Mouse (Mus musculus): ENCODE data around the gene Apoc3.

Apoc3 gene

DNA sequence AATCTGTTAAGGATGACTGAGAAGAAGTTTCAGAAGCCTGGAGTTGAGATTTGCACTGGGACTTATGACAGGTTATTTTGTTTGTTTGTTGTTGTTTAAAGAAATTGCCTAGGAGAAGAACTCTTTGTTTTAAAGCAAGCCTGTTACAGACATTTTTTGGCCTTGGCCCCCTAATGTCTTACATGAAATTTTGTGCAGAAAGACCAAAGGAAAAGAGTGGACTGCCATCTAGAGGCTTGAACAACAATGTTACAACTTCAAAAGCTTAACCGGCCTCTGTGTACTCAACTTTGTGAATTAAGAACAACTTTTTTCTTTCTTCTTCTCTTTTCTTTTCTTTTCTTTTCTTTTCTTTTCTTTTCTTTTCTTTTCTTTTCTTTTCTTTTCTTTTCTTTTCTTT lies 43.8 kb downstream of the Apoc3 start:
- peak; percentile 49 for DNase-seq

DNA sequence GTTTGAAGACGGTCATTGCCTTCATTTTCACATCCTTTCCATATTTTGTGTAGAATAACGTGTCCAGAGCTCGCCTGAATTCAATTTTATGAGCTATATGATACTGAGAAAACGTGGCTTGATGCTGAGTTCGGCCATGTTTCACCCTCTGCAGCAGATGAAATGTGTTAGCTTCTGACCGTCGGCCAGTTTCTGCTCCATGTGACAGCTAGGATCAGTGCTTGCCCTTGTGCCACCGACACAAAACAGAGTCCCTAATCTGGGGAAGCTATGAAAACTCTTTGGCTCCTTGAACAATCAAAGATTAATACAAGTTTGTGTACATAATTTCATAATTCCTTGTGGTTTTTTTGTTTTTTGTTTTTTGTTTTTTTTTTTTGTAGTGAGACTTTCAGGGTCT lies 44.2 kb downstream of the Apoc3 start:
- DNase-seq: no peak

DNA sequence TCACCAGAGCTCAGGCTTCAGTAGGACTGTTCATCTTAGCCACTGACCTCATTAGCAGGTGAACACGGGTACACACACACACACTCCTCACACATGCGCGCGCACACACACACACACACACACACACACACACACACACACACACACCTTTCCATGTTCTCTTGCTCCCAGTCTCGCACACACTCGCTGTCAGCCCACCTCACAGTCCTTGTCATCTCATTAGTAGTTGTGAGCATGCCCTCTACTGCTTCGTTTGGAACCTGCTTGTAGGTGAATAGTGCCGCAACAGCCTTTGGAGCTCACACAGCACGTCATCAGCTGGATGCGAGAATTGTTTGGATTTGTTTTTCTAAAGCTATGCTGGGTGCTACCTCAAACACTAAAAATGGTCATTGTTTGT lies 46.1 kb downstream of the Apoc3 start:
- no peak for DNase-seq

DNA sequence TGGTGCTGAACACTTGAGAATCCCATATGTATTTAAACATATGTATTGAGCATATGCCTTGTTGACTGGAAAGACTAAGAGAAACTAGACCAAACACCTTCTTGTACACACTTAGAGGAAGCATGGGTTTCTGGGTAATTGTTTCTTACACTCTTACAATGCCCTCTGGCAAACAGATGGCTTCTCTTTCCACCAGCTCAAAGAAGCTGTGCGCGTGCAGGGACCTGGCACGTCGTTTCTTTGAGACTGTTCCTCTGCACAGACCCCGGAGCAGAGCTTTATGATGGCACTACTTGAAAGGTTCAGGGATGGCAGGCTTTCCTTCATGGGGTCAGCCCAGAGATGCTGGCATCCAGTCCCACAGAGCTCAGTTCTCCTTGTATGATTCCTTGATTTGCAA lies 46.5 kb downstream of the Apoc3 start:
- no peak for DNase-seq

DNA sequence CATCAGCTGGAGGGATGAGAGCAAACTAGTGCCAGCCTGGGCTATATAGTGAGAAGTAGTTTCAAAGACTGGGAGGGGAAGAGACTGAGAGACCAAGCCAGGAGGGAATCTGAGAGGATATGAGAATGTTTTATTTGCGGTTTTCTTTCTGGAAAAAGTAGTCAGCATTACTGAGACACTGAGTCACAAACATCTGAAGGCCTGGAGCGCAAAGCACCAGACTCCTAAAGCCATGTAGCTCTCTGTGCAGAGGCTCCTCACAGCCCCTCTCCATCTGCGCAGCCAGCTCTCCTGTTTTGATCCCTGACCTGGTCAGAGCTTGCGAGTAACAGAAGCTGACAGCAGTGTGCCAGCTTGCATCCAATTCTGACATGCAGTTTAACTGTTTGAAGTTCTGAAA lies 47.1 kb downstream of the Apoc3 start:
- DNase-seq: no peak

DNA sequence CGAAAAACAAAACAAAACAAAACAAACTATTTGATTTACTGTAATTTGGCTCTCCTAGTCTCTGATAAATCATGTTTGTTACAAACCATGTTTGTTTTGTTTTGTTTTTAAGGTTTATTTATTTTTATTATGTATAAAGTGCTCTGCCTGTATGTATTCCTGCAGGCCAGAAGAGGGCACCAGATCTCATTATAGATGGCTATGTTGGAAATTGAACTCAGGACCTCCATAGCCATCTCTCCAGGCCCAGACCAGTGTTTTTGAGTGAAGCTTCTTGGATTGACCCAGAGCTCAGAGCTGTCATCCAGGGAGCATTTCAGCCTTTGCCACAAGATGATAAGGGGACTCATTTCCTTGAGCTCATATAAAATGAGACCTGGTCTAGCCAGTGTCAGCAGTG lies 49.0 kb downstream of the Apoc3 start:
- no peak for DNase-seq

DNA sequence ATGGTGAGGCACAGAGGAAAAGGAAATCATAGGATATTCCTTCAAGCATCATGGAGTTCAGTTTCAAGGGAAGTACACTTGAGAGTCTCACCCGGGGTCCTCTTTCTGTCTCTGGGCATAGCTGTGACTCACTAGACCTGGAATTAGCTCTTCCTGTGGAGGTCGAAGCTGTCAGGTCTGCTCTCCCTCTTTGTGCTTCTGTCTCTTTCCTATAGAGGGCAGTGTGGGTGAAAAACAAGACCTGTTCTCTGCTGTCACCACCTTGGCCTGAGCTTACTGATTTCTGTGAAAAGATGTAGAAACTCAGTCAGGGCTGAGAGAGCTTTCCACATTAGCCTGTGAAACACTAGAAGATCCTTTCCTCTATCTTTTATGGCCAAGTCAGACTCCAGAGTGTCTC lies 50.2 kb downstream of the Apoc3 start:
- peak; percentile 71 for DNase-seq

DNA sequence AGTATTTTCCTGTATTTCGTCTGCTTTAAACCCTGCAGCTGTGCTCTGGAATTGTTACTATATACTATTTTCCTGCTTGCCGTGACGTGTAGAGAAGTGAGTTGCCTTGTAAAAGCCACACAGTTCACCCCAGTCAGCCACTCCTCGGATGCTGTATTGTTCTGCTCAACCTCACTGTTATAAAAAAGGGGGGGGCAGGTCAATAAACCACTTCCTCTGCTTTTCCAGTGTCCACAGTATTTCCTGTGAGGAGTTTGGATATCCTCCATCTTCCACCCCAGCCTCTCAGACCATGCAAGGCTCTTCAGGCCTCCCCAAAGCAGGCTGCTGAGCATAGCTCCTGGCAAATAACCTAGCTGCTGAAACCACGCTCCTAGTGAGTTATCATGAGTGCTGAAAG lies 50.9 kb downstream of the Apoc3 start:
- no peak for DNase-seq
